Mouse (Mus musculus) E14TG2a.4 (cell line): ENCODE measurements around the gene Lgi2.

ENCODE experiments used
- CTCF ChIP-seq: conservative IDR thresholded peaks from 2 replicates; pipeline ENCODE4 v1.5.1; 2014; ENCODE audit warnings: low read length
- NANOG ChIP-seq: IDR thresholded peaks from 2 replicates; pipeline ENCODE4 v1.6.1; 2014; ENCODE audit warnings: borderline replicate concordance, low read length, mixed read lengths
- POU5F1 ChIP-seq: IDR thresholded peaks from 2 replicates; pipeline ENCODE4 v1.6.1; 2014; ENCODE audit warnings: low read length, borderline replicate concordance

- no peak for TF ChIP-seq CTCF
- TF ChIP-seq NANOG: no peak
- no peak for TF ChIP-seq POU5F1
Observed at GRCm38 (mm10) chr5:52540186-52540585, 26.1 kb downstream of the Lgi2 start.
